Mouse (Mus musculus) skeletal muscle tissue, adult 2 months (tissue): Measurements from ENCODE around the gene Gm17509.
A peak's percentile ranks its signal among the peaks of the same experiment; 100 is the strongest.
"Not testable (repeated sequence)": the region's sequence is repeated elsewhere in the genome, so short reads cannot be mapped to it uniquely, and the experiment has no call there.

Experiments used
- DNase-seq: peaks from one replicate; pipeline ENCODE4 v3.0.0-alpha.2; 2012; ENCODE audit warnings: low read depth, low spot score

Gene Gm17509

DNA sequence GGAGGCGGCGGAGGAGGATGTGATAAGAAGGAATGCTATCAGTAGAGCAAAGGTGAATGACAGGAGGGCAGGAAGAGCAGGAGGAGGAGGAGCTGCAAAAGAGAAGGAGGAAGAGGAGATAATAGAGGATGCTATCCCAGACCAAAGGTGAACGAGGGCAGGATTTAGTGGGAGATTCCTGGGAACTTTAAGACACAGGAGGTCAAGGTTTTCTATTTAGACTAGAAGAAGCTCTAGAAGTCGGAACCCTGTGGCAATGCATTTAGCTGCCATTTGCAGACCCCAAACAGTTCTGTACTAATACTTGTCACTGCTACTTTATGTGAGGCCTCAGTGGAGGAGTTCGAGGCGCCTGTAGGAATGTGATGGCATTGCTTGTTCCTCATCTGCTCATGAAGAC, 12.6 kb downstream of the Gm17509 start, which contains the start of gene Emb:
Gene Emb (plus strand): TSS at position 301 of the 400 bp plus-strand sequence.
- DNase-seq, result no peak

DNA sequence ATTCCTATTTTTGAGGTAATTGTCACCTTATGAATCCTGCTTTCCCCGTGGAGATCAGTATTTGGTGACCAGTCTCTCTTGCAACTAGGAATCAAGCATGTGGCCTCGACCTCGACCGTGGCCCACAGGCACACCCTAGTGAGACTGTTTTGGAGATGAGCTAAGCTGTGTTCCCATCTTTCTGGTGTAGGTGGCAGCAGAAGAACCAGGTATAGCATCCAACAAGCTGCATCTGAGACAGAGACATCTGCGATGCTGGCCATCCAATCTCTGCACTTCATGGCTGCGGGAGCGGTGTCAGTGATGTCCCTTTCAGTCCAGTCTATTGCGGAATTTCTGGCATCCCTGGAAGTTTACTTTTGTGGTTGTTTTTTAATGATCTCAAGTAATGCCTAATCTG, 14.8 kb downstream of the Gm17509 start:
- DNase-seq, result no peak

DNA sequence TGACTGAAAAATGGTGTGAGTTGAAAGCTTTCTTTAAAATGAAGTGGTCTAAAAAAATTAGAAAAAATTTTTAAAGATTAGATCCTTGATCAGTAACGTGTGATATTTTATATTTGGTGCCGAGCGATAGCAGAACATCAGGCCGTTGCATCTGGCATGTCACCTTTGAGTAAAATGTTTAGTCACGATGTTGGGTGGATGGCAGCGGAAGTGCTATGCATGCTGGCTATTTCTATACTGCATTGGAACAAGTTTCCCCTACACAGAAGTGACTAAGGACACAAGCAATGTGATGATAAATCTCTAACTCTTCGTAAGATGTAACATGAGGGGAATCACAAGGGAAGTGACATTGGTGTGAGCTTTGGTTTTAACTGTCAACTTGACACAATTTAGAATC, 16.2 kb downstream of the Gm17509 start:
- DNase-seq, result no peak

DNA sequence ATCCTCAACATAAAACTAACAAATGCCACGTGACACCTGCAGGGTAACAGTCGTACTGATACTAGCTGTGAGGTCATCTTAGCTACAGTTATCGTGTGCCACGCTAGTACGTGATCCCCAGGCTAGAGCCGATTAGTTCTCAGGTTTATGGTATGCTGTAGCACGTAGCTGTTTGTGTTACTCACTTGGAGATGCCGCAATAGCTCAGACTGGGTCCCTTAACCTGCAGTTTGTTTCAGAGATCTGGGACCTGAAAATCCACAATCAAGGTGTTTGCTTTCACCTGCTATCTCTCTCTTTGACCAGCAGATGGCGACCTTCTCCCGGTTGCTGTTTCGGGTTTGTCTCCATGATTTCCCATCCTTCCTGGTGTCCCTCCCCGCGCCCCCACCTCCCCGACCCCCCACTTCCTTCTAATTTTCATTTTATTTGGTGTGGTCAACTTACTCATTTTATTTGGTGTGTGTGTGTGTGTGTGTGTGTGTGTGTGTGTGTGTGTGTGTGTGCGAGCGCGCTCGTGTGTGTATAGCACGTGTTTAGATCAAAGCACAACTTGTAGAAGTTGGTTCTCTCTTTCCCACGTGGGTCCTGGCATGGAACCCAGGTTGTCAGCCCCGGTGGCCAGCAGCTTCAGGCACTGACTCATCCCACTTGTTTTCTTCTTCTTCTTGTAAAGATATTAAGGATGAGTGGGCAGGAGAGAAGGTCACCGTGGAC, 18.0 kb downstream of the Gm17509 start:
- no peak for DNase-seq

DNA sequence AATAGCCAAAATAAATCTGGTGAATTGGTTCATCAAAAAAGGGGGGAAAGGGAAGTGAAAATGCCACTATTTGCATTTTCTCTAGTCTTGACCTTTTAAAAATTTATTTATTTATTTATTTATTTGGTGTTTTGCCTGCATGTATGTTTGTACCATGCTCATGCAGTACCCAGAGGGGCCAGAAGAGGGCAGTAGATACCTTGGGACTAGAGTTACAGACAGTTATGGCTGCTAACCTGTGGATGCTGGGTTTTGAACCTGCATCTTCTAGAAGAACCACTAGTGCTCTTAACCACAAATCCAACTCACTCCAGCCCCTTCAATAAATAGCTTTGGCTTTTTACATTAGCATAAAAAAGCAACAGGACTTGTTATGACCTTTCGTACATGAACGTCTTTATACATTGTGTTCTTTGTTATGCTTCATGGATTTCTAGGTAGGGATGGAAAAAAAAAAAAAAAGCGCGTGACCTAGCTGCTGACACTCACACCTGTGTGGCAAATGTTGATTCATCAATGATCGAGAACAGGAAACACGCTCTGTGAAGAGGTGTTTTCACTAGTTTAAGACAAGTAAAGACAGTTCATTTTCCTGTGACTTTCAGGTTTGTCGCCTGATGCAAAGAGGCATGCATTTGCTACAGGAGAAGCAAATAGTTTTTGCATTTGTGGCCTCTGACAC, 22.3 kb downstream of the Gm17509 start:
- peak; percentile 39 for DNase-seq

DNA sequence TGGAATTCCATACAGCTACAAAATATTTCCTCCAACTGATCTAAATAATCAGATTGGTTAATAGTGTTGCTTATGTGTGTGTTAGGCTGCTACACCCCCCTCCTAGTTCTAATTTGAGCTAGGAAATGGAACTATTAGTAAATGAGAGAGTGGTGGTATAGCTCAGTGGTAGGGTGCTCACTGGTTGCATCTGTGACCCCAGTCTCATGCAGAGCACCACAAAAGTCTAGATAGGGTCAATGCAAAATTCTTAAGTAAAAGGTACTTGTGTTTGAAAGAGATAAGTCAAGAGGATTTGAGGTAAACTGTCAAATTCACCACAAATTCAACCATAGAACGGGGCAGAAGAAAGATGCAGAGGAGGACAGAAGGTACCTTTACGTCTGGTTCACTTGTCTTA, 23.2 kb downstream of the Gm17509 start:
- no peak for DNase-seq

DNA sequence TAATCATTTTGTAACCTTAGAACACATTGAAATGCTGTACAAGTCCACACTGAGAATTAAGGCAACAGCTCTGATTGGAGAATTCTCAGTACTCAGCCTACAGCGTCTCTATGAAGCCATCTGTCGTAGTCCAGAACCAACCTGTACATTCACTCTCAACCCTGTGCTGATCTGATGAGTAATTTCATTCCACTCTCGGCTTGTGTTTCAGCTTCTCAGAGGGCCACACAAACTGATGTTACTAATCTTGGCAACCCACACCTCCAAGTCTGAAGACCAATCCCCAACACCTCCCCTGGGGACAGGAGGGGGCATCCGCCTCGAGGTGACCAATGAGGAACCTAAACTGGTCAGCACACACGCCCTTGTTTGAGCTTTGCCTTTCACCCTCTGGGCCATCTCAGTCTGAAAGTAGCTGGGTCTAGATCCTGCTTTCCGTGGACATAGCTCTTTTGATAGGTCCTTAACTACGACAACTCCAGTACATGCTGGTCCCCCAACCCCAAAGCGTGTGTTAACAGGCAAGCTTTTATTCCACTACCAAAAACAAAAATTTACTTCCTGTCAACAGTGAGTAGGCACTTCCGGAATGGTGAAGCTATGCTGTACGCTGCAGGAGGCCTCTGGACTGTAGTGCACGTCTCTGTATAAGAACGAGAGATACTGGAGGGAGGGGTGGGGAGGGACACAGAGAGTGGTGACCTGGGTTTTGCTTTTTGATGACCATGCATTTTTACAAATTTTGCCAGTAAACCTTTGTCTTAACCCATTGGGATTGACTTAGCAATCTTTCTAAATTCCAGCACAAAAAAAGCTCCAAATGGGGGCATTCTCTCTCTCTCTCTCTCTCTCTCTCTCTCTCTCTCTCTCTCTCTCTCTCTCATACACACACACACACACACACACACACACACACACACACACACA, 25.0 kb downstream of the Gm17509 start:
- DNase-seq, result no peak

DNA sequence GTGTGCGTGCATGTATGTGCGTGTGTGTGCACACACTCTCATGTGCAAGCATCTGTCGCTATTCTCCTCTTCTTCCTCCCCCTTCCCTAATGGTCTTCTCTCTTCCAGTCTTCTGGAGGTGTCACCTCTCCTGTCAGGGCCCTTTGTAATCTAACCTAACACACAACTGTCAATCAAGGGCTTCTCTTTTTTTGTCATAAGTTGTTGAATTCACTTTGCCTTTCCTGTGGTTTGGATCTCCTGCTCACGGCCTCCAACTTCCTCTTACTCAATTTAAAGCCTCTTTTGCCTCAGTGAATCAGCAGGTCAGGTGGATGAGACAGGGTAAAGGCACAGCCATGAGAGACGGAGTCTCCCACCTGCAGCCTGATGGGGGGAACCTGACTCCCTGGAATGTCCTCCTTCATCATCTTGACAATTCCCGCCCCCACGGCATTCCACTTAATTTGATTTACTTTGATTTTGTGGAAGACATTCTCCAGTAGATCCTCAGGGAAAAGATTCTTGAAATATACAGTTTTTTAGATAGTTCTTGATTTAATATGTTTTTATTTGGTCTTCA, 27.4 kb downstream of the Gm17509 start:
- no peak for DNase-seq

DNA sequence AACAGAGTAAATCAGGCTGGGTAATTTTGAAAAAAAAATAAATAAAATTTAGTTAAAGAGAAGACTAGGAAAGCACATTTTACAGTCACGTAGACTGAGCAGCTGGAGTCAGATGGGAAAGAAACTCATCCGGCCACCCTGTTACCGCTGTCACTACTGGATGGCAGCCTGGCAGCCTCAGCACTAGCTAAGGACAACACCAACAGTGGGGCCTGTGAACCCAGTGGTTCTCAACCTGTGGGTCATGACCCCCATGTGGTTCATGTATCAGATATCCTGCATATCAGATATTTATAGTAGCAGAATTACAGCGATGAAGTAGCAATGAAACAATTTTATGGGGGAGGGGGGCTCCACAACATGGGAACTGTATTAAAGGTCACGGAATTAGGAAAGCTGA, 28.7 kb downstream of the Gm17509 start:
- peak; percentile 60 for DNase-seq

DNA sequence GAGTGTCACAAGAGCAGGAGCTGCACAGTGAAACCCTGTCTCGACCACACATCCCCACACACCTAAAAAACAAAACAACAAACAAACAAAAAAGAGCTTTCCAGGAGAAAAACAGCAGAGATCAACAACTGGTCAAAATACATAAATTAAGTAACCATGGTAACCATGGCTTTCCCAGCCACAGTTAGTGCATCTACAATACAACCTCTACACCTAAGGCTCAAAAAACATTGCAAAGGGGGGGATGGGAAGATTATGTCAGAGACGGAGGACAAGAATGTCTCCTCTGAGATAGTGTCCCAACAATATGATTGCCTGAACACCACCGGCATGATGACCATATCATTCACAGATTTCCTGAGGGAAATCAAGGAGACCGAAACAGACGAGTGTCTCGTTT, 35.5 kb downstream of the Gm17509 start:
- no peak for DNase-seq

DNA sequence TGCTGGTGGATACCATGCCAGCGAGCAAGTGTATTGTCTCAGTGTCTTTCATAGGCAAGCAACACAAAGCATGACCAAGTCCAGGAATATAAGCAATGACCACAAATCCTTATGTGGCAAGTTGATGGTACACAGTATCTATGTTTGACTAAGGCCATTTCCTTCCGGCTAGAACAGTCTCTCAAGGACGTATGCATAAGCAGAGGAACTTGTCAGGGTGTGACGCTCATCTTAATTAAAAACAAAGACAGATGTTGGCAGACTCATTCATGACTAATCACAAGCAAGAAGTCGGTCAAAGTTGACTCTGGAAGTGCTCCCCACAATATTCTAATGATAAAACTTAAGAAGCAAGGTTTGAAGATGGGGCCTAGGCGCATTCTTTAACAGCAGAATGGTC, 37.6 kb downstream of the Gm17509 start:
- DNase-seq, result no peak

DNA sequence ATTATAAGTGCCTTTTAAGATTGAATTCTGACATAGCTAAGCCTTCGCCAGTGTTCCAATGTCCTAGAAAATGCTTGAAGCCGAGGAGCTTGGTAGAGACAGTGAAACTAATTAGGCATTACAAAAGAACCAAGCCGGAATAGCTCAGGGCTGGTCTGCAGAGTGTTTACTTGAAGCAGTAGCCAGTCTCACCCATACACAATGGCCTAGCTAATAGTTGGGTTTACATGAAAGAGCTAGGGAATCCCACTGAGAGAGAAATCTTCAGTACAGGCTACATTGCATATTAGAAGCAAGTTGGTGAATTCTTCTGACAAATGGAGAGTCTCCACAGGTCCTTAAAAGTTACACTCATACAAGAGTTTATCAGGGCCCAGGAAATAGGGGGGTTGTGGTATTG, 40.0 kb downstream of the Gm17509 start:
- not testable (repeated sequence) for DNase-seq
